In genomic region chr6:33297566-33297965, GRCm38 (mm10) we compare ENCODE assay signal across 18 mouse cellular contexts. TPM values are rescaled to one million over a fixed set of nuclear protein-coding genes. Genes with fewer than 3 reads are reported as not detected.
A peak's percentile ranks its signal among the peaks of the same experiment; 100 is the strongest.
DNase-seq lines count a peak whose midpoint lies in the region; ATAC-seq and TF ChIP-seq lines count a peak whose summit lies in the region.
"Had no signal": no experiment of that assay in that cellular context is flagged by ENCODE, and none has a peak within 500 bp of the region (broad histone marks: within the 10 kb centered on the region; RNA-seq: fewer than 3 reads in every experiment).

No protein-coding gene starts in this region.

- no peak for ATAC-seq in intestine, postnatal 0 days
- no peak for ATAC-seq in intestine, embryonic 15.5 days
- no peak for ATAC-seq in midbrain, postnatal 0 days (ENCODE audit: low FRiP score)
- ATAC-seq in midbrain, embryonic 11.5 days (ENCODE audit: low FRiP score): no peak
- ATAC-seq in Patski: no peak
- ATAC-seq in stomach, postnatal 0 days (ENCODE audit: low FRiP score, low TSS enrichment): no peak

- 0 out of 2 replicates have a peak, but pooled peaks cover 9% of the 10 kb centered on the region for H3K36me3 ChIP-seq in intestine, postnatal 0 days (ENCODE audit: control insufficient read depth, insufficient read depth)
- H3K36me3 ChIP-seq in intestine, embryonic 15.5 days: no peaks in the 10 kb centered on the region
- peaks cover 5% of the 10 kb centered on the region; the same call in 1 of the 2 replicates for H3K36me3 ChIP-seq in midbrain, postnatal 0 days (ENCODE audit: insufficient read depth, low read length)
- H3K36me3 ChIP-seq in midbrain, embryonic 11.5 days (ENCODE audit: control insufficient read depth, insufficient read depth, low read length): no peaks in the 10 kb centered on the region
- no peaks in the 10 kb centered on the region for H3K36me3 ChIP-seq in stomach, postnatal 0 days (ENCODE audit: control insufficient read depth, insufficient read depth, low read length)
- H3K36me3 ChIP-seq: heart, embryonic 15.5 days; hindbrain, embryonic 12.5 days had no signal

- no peak overlapping the region for H3K27ac ChIP-seq in intestine, postnatal 0 days (ENCODE audit: low read depth, low read length)
- H3K27ac ChIP-seq in intestine, embryonic 15.5 days: no peak overlapping the region
- H3K27ac ChIP-seq in midbrain, postnatal 0 days (ENCODE audit: low read depth, low read length): no peak overlapping the region
- H3K27ac ChIP-seq in midbrain, embryonic 11.5 days (ENCODE audit: low read depth, low read length): no peak overlapping the region
- H3K27ac ChIP-seq in stomach, postnatal 0 days (replicated peaks): no peak overlapping the region
- H3K27ac ChIP-seq: embryonic facial prominence, embryonic 13.5 days; forebrain, embryonic 10.5 days; heart, embryonic 15.5 days; hindbrain, embryonic 12.5 days; limb, embryonic 12.5 days had no signal

- H3K9ac ChIP-seq in intestine, postnatal 0 days (ENCODE audit: low read depth, low read length): no peak overlapping the region
- H3K9ac ChIP-seq in intestine, embryonic 15.5 days: no peak overlapping the region
- no peak overlapping the region for H3K9ac ChIP-seq in midbrain, postnatal 0 days (replicated peaks; ENCODE audit: low read length, poor library complexity, severe bottlenecking)
- no peak overlapping the region for H3K9ac ChIP-seq in midbrain, embryonic 11.5 days (ENCODE audit: low read length)
- H3K9ac ChIP-seq in stomach, postnatal 0 days (ENCODE audit: low read length): no peak overlapping the region
- H3K9ac ChIP-seq: embryonic facial prominence, embryonic 13.5 days; heart, embryonic 15.5 days; hindbrain, embryonic 12.5 days; limb, embryonic 12.5 days; lung, embryonic 14.5 days had no signal

- CTCF ChIA-PET in Patski (lab: Charles Lee): no interaction called here

- DNase-seq in midbrain, postnatal 0 days (ENCODE audit: low spot score): no peak
- no peak for DNase-seq in midbrain, embryonic 11.5 days (ENCODE audit: low spot score, missing footprints)
- no peak for DNase-seq in Patski (ENCODE audit: low read depth, low spot score)
- DNase-seq in stomach, postnatal 0 days (ENCODE audit: low spot score): no peak
- no peak for DNase-seq in lung, postnatal 10 days
- DNase-seq: cerebellum, adult 2 months; kidney, adult 11 months; kidney, postnatal 36 days; layer of hippocampus, postnatal 36 days; lung, embryonic 14.5 days; right cerebral cortex, postnatal 4 days had no signal

- H3K27me3 ChIP-seq in intestine, postnatal 0 days (replicated peaks; ENCODE audit: control insufficient read depth, insufficient read depth, low read length): no peaks in the 10 kb centered on the region
- no peaks in the 10 kb centered on the region for H3K27me3 ChIP-seq in intestine, embryonic 15.5 days (replicated peaks)
- H3K27me3 ChIP-seq in midbrain, postnatal 0 days (ENCODE audit: insufficient read depth, low read length): no peaks in the 10 kb centered on the region
- H3K27me3 ChIP-seq in midbrain, embryonic 11.5 days (ENCODE audit: control insufficient read depth, insufficient read depth, low read length): no peaks in the 10 kb centered on the region
- H3K27me3 ChIP-seq in Patski: no peaks in the 10 kb centered on the region
- no peaks in the 10 kb centered on the region for H3K27me3 ChIP-seq in stomach, postnatal 0 days (ENCODE audit: control insufficient read depth, insufficient read depth, low read length)
- H3K27me3 ChIP-seq: embryonic facial prominence, embryonic 13.5 days; heart, embryonic 15.5 days; hindbrain, embryonic 12.5 days; limb, embryonic 12.5 days had no signal

- TF ChIP-seq EP300 in stomach, postnatal 0 days (optimal IDR thresholded peaks at IDR 0.05): no peak

- 84% methylated on average over 3 of the region's 3 CpGs for WGBS in intestine, postnatal 0 days
- WGBS in intestine, embryonic 15.5 days: 83% methylated on average over 3 of the region's 3 CpGs
- 84% methylated on average over 3 of the region's 3 CpGs for WGBS in midbrain, postnatal 0 days
- WGBS in midbrain, embryonic 11.5 days: 92% methylated on average over 3 of the region's 3 CpGs
- 86% methylated on average over 3 of the region's 3 CpGs for WGBS in stomach, postnatal 0 days

- no peak overlapping the region for H3K4me3 ChIP-seq in intestine, postnatal 0 days (ENCODE audit: low read depth, low read length)
- no peak overlapping the region for H3K4me3 ChIP-seq in intestine, embryonic 15.5 days (replicated peaks)
- H3K4me3 ChIP-seq in midbrain, postnatal 0 days (ENCODE audit: low read depth, low read length): no peak overlapping the region
- no peak overlapping the region for H3K4me3 ChIP-seq in midbrain, embryonic 11.5 days (ENCODE audit: low read depth, low read length)
- H3K4me3 ChIP-seq in stomach, postnatal 0 days (ENCODE audit: low read depth, low read length): no peak overlapping the region
- H3K4me3 ChIP-seq: embryonic facial prominence, embryonic 13.5 days; forebrain, embryonic 10.5 days; heart, embryonic 15.5 days; hindbrain, embryonic 12.5 days; limb, embryonic 12.5 days had no signal

- TF ChIP-seq CTCF in intestine, postnatal 0 days (IDR thresholded peaks at IDR 0.05; ENCODE audit: low read depth): peak; percentile 44
- peak; percentile 20; the same call in 1 of the 2 replicates for TF ChIP-seq CTCF in midbrain, postnatal 0 days (IDR thresholded peaks at IDR 0.05)
- peak; percentile 23 for TF ChIP-seq CTCF in Patski (IDR thresholded peaks at IDR 0.05)
- peak; percentile 33; the same call in 1 of the 2 replicates for TF ChIP-seq CTCF in stomach, postnatal 0 days (IDR thresholded peaks at IDR 0.05; ENCODE audit: low read depth)

- H3K4me1 ChIP-seq in intestine, postnatal 0 days (replicated peaks; ENCODE audit: control insufficient read depth, insufficient read depth, low read length): no peaks in the 10 kb centered on the region
- no peaks in the 10 kb centered on the region for H3K4me1 ChIP-seq in intestine, embryonic 15.5 days (replicated peaks)
- H3K4me1 ChIP-seq in midbrain, postnatal 0 days (ENCODE audit: insufficient read depth, low read length): no peaks in the 10 kb centered on the region
- H3K4me1 ChIP-seq in midbrain, embryonic 11.5 days (ENCODE audit: control insufficient read depth, insufficient read depth, low read length): no peaks in the 10 kb centered on the region
- H3K4me1 ChIP-seq in stomach, postnatal 0 days (replicated peaks; ENCODE audit: control insufficient read depth, insufficient read depth): no peaks in the 10 kb centered on the region
- H3K4me1 ChIP-seq: hindbrain, embryonic 12.5 days had no signal

- POLR2A ChIA-PET in Patski (lab: Charles Lee): no interaction called here

- in situ Hi-C loops in Patski (cut with MboI; ENCODE audit: low pct_unique_long_range_greater_than_20kb): no loop called here

- H3K4me2 ChIP-seq in intestine, postnatal 0 days (replicated peaks; ENCODE audit: low read depth): no peak overlapping the region
- H3K4me2 ChIP-seq in intestine, embryonic 15.5 days (replicated peaks): no peak overlapping the region
- H3K4me2 ChIP-seq in midbrain, postnatal 0 days (ENCODE audit: low read depth, low read length, poor library complexity, severe bottlenecking): no peak overlapping the region
- H3K4me2 ChIP-seq in midbrain, embryonic 11.5 days: no peak overlapping the region
- no peak overlapping the region for H3K4me2 ChIP-seq in stomach, postnatal 0 days (replicated peaks; ENCODE audit: low read depth)
- H3K4me2 ChIP-seq: embryonic facial prominence, embryonic 13.5 days; heart, embryonic 15.5 days; hindbrain, embryonic 12.5 days; limb, embryonic 12.5 days; lung, embryonic 14.5 days had no signal

- no peaks in the 10 kb centered on the region for H3K9me3 ChIP-seq in intestine, postnatal 0 days (ENCODE audit: control insufficient read depth)
- no peaks in the 10 kb centered on the region for H3K9me3 ChIP-seq in intestine, embryonic 15.5 days
- H3K9me3 ChIP-seq in midbrain, postnatal 0 days (ENCODE audit: low read length): no peaks in the 10 kb centered on the region
- no peaks in the 10 kb centered on the region for H3K9me3 ChIP-seq in midbrain, embryonic 11.5 days (ENCODE audit: control insufficient read depth, low read length)
- no peaks in the 10 kb centered on the region for H3K9me3 ChIP-seq in stomach, postnatal 0 days (ENCODE audit: control insufficient read depth, low read length)
- H3K9me3 ChIP-seq: embryonic facial prominence, embryonic 13.5 days; forebrain, embryonic 10.5 days; heart, embryonic 15.5 days; hindbrain, embryonic 12.5 days; limb, embryonic 12.5 days had no signal

RNA-seq across cellular contexts. Expression of gene Exoc4, which starts 48.7 kb away (rescaled TPM):
- 8.8 and 9.6 TPM in 2 replicates for polyA plus RNA-seq in intestine, postnatal 0 days (2015; fragmentation: Nextera tagmentation; extraction: Ambion mirVana)
- 26.4 and 26.6 TPM in 2 replicates for polyA plus RNA-seq in intestine, embryonic 15.5 days (2015; fragmentation: Nextera tagmentation; extraction: Ambion mirVana)
- 69.8 and 72.5 TPM in 2 replicates for total RNA-seq in midbrain, postnatal 0 days (2014; rRNA removed)
- 26.6 and 29.5 TPM in 2 replicates for polyA plus RNA-seq in midbrain, postnatal 0 days (2015; fragmentation: Nextera tagmentation; extraction: Ambion mirVana)
- 28.7 and 33.2 TPM in 2 replicates for polyA plus RNA-seq in midbrain, embryonic 11.5 days (2014; fragmentation: Nextera tagmentation; extraction: Ambion mirVana)
- polyA plus RNA-seq in Patski (2021): 71.3 TPM
- polyA plus RNA-seq in stomach, postnatal 0 days (2015; fragmentation: Nextera tagmentation; extraction: Ambion mirVana): 9.5 and 10.0 TPM in 2 replicates
